Mouse (Mus musculus) heart, embryonic 14.5 days (tissue): ENCODE data around the gene Bgn. TPM values are rescaled to one million over a fixed set of nuclear protein-coding genes. Genes with fewer than 3 reads are reported as not detected.
A peak's percentile ranks its signal among the peaks of the same experiment; 100 is the strongest.

Experiments
- ATAC-seq: fragments of 200-750 bp; cut with Nextera tagmentation; 2 replicates; pipeline ENCODE4 v1.8.0; 2017; ENCODE audit warnings: low read depth, moderate TSS enrichment; ENCODE audit not compliant: insufficient number of reproducible peaks, insufficient read depth, low FRiP score
- H3K27ac ChIP-seq, 2 experiments: fragments of 200-500 bp in 1 of 2; fragments of 300-500 bp in 1 of 2; sonication (generic) in 1 of 2; replicated peaks in 1 of 2; 2 replicates each; pipeline ENCODE4 v1.5.1; 2012 to 2014; ENCODE audit warnings: low read depth in 2 of 2, low read length in 2 of 2, control low read depth in 1 of 2, mild to moderate bottlenecking in 1 of 2, mixed read lengths in 1 of 2; ENCODE audit not compliant: control insufficient read depth in 1 of 2, insufficient read depth in 1 of 2
- H3K27me3 ChIP-seq: fragments of 300-500 bp; sonication (generic); 2 replicates; pipeline ENCODE4 v1.6.1; 2014; ENCODE audit warnings: mild to moderate bottlenecking, low read length, control low read depth; ENCODE audit not compliant: control insufficient read depth, insufficient read depth
- H3K36me3 ChIP-seq: fragments of 300-500 bp; sonication (generic); 2 replicates; pipeline ENCODE4 v1.6.1; 2014; ENCODE audit warnings: mild to moderate bottlenecking, control low read depth, low read length, mixed read lengths; ENCODE audit not compliant: control insufficient read depth, insufficient read depth
- H3K4me1 ChIP-seq, 2 experiments: fragments of 200-500 bp in 1 of 2; fragments of 300-500 bp in 1 of 2; sonication (generic) in 1 of 2; 2 replicates each; pipeline ENCODE4 v1.6.1; 2012 to 2014; ENCODE audit warnings: low read length in 2 of 2, control low read depth in 1 of 2, mixed read lengths in 1 of 2; ENCODE audit not compliant: control insufficient read depth in 2 of 2, insufficient read depth in 2 of 2
- H3K4me2 ChIP-seq: fragments of 300-500 bp; sonication (generic); 2 replicates; pipeline ENCODE4 v1.6.1; 2014; ENCODE audit warnings: mild to moderate bottlenecking, low read length
- H3K4me3 ChIP-seq, 2 experiments: fragments of 200-500 bp in 1 of 2; fragments of 300-500 bp in 1 of 2; sonication (generic) in 1 of 2; 2 replicates each; pipeline ENCODE4 v1.5.1; 2012 to 2014; ENCODE audit warnings: low read length in 2 of 2, mild to moderate bottlenecking in 2 of 2, control low read depth in 1 of 2, low read depth in 1 of 2, moderate library complexity in 1 of 2; ENCODE audit not compliant: control insufficient read depth in 1 of 2, insufficient read depth in 1 of 2
- H3K9ac ChIP-seq: fragments of 300-500 bp; sonication (generic); 2 replicates; pipeline ENCODE4 v1.6.1; 2014; ENCODE audit warnings: mild to moderate bottlenecking, low read length
- H3K9me3 ChIP-seq: fragments of 300-500 bp; sonication (generic); 2 replicates; pipeline ENCODE4 v1.6.1; 2016; ENCODE audit warnings: low read length, control low read depth; ENCODE audit not compliant: control insufficient read depth
- WGBS: fragments of 180-500 bp; shearing (Covaris S2); extraction: QIAGEN DNeasy Blood & Tissue Kit; methylation state at CpG from one replicate; pipeline ENCODE4 v1.1.7; 2014; 5-methylcytosine and 5-hydroxymethylcytosine counted together
- polyA plus RNA-seq: library from polyadenylated mRNA; unstranded; fragments of >200 nt; fragmentation: Nextera tagmentation; extraction: Ambion mirVana; gene quantifications from 2 replicates; pipeline ENCODE4 v1.2.1, GENCODE M21; 2014

Bgn gene
- polyA plus RNA-seq, 1 experiment from 2014 or later, result 130 TPM

GRCm38 (mm10) chrX:73467446-73468241 is 15.8 kb upstream of the Bgn start:
- Histone ChIP-seq H3K4me3 (no peak overlapping the region), H3K4me2 (no peak overlapping the region), H3K27me3 (no peaks in the 10 kb centered on the region), H3K4me1 (peaks cover 0 to 2% of the 10 kb centered on the region in 2 experiments; a peak in 1 of 4 replicates), H3K9ac (no peak overlapping the region), H3K27ac (peak overlapping the region; percentile 61 to 64), H3K36me3 (no peaks in the 10 kb centered on the region), H3K9me3 (no peaks in the 10 kb centered on the region)
- 57% methylated on average over 5 of the region's 5 CpGs for WGBS
- 0 out of 2 replicates have a peak, but pooled peaks have one; percentile 25 for ATAC-seq

GRCm38 (mm10) chrX:73468330-73468729 is 15.1 kb upstream of the Bgn start:
- Histone ChIP-seq H3K27ac (peak overlapping the region; percentile 61; a peak in 3 of 4 replicates), H3K9me3 (no peaks in the 10 kb centered on the region), H3K4me2 (no peak overlapping the region), H3K4me1 (peaks cover 0 to 2% of the 10 kb centered on the region in 2 experiments; a peak in 1 of 4 replicates), H3K9ac (no peak overlapping the region), H3K4me3 (no peak overlapping the region), H3K36me3 (no peaks in the 10 kb centered on the region), H3K27me3 (no peaks in the 10 kb centered on the region)
- ATAC-seq, result no peak
- WGBS, result 53% methylated on average over 3 of the region's 3 CpGs

- H3K27ac ChIP-seq, result peak overlapping the region in 1 of 2 experiments; percentile 61; a peak in 2 of 4 replicates
- H3K4me2 ChIP-seq, result no peak overlapping the region
- no peak overlapping the region for H3K4me3 ChIP-seq
- no peaks in the 10 kb centered on the region for H3K9me3 ChIP-seq
- no peaks in the 10 kb centered on the region for H3K27me3 ChIP-seq
- H3K36me3 ChIP-seq, result no peaks in the 10 kb centered on the region
- ATAC-seq, result no peak
- no peak overlapping the region for H3K9ac ChIP-seq
- whole genome bisulfite sequencing, result 75% methylated on average over 1 of the region's 1 CpGs
- H3K4me1 ChIP-seq, result peaks cover 0 to 2% of the 10 kb centered on the region in 2 experiments; a peak in 1 of 4 replicates
Observed at GRCm38 (mm10) chrX:73468752-73469151, 14.7 kb upstream of the Bgn start.

DNA sequence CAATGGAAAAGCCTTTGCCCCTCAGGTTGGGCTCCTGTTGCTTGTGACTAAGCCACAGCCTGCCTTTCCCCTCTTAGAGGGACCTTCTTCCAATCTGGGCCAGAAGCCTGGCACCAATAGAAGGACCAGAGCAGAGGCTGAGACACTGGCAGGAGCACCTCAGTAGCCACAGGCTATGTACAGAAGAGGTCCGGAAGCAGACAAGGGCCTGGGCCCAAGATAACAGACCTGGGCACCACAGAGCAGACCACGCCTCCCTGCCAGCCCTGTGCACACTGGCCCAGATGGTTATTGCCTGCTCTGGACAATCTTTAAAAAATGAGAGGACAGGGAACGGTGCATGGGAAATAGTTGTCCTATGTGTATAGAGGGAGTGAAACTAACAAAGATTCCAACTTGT is 11.6 kb upstream of the Bgn start:
- Histone ChIP-seq H3K4me1 (peaks cover 8% of the 10 kb centered on the region in 2 experiments), H3K36me3 (no peaks in the 10 kb centered on the region), H3K27me3 (no peaks in the 10 kb centered on the region), H3K4me2 (no peak overlapping the region), H3K9me3 (no peaks in the 10 kb centered on the region), H3K4me3 (no peak overlapping the region), H3K9ac (no peak overlapping the region), H3K27ac (no peak overlapping the region)
- ATAC-seq, result no peak
- WGBS, result 77% methylated on average over 3 of the region's 3 CpGs

- Histone ChIP-seq H3K9ac (no peak overlapping the region), H3K4me3 (no peak overlapping the region), H3K4me2 (peak overlapping the region; percentile 16; the same call in 1 of the 2 replicates), H3K27me3 (no peaks in the 10 kb centered on the region), H3K27ac (peak overlapping the region; percentile 64 to 78), H3K9me3 (no peaks in the 10 kb centered on the region), H3K36me3 (no peaks in the 10 kb centered on the region), H3K4me1 (peaks cover 7 to 8% of the 10 kb centered on the region in 2 experiments)
- WGBS, result 41% methylated on average over 12 of the region's 12 CpGs
- no peak for ATAC-seq
Observed at GRCm38 (mm10) chrX:73474340-73475165, 8.8 kb upstream of the Bgn start.

DNA sequence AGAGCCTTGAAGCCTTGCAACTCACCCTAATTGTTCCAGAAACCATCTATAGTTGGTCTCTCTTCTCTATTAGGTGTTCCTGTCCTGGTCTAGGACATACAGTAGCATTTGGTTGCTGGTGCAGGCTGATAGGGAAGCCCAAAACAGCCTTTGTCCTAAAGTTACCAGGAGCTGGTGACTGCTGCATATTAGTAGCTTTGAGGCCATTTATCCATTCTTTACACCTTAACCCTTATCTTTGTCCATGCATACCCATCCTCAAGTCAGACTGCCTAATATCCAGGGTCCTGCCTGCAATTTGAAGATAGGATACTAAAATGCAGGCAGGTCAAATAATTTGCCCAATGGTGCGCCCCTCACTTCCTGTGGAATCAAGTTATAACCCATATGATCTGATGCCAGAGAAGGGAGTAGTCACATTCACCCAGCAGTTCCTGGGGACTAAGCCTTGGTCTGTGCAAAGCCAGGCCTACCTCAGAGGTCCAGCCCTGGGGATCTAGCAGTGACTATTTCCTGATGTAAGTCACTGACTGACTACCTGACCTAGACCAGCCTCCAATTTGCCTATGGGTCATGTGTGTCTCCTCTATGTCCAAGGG is 7.6 kb upstream of the Bgn start:
- Histone ChIP-seq H3K9me3 (no peaks in the 10 kb centered on the region), H3K4me2 (no peak overlapping the region), H3K27ac (peak overlapping the region; percentile 42 to 78), H3K4me3 (no peak overlapping the region), H3K4me1 (peaks cover 7 to 8% of the 10 kb centered on the region in 2 experiments), H3K27me3 (no peaks in the 10 kb centered on the region), H3K36me3 (no peaks in the 10 kb centered on the region), H3K9ac (no peak overlapping the region)
- whole genome bisulfite sequencing, result 56% methylated on average over 1 of the region's 1 CpGs
- no peak for ATAC-seq

GRCm38 (mm10) chrX:73476621-73477020 is 6.8 kb upstream of the Bgn start:
- Histone ChIP-seq H3K4me1 (peaks cover 7 to 8% of the 10 kb centered on the region in 2 experiments), H3K36me3 (no peaks in the 10 kb centered on the region), H3K9me3 (no peaks in the 10 kb centered on the region), H3K9ac (no peak overlapping the region), H3K4me2 (no peak overlapping the region), H3K27ac (peak overlapping the region; percentile 42 to 78), H3K4me3 (no peak overlapping the region), H3K27me3 (no peaks in the 10 kb centered on the region)
- 66% methylated on average over 2 of the region's 2 CpGs for WGBS
- peak; percentile 72 for ATAC-seq
